Mouse (Mus musculus): ENCODE results near the gene Med23. TPM values are rescaled to one million over a fixed set of nuclear protein-coding genes. Genes with fewer than 3 reads are reported as not detected.

Gene Med23
- total and polyA plus RNA-seq, 2 experiments from 2014 or later: 7.1 to 35.0 TPM

DNA sequence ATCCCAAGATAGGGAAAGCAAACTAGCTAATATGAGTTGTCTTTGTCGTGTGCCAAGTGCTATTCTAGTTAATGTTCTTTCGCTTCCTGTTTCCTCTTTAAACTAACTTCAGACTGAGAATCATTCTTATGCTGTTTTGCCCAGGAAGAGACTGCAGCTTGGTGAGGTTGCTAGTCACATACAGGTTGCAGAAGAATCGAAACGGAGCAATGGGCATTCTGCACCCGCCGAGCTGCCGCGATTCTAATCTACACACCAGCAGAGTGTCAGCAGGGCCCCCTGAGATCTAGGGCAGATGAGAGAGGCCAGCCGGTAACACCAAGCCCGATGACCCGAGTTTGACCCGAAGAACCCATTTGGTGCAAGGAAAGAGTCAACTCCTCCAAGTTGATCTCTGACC, 58.3 kb downstream of the Med23 start:
- WGBS: 11% methylated on average over 12 of the region's 12 CpGs
- Histone ChIP-seq H3K9me3 (replicated peaks; ENCODE audit: control insufficient read depth, low read length) (no peaks in the 10 kb centered on the region), H3K4me1 (ENCODE audit: control insufficient read depth, insufficient read depth) (peaks cover 4% of the 10 kb centered on the region), H3K4me2 (ENCODE audit: low read depth, low read length) (peak overlapping the region; percentile 47), H3K36me3 (replicated peaks; ENCODE audit: control insufficient read depth, insufficient read depth, low read length) (no peaks in the 10 kb centered on the region), H3K9ac (replicated peaks; ENCODE audit: low read depth, low read length) (no peak overlapping the region), H3K27me3 (ENCODE audit: control insufficient read depth, insufficient read depth, low read length) (no peaks in the 10 kb centered on the region), H3K27ac (ENCODE audit: low read depth) (no peak overlapping the region), H3K4me3 (ENCODE audit: low read depth, low read length) (peak overlapping the region; percentile 24; the same call in 1 of the 2 replicates)
- no peak for DNase-seq (ENCODE audit: low spot score)
- no peak for ATAC-seq (ENCODE audit: insufficient read depth, low read depth)
- no peak for TF ChIP-seq EP300 (IDR thresholded peaks at IDR 0.05; ENCODE audit: low read depth)
- TF ChIP-seq CTCF (IDR thresholded peaks at IDR 0.05; ENCODE audit: low read depth): no peak

- no peak for DNase-seq (ENCODE audit: low spot score)
- H3K9me3 ChIP-seq (replicated peaks; ENCODE audit: control insufficient read depth, low read length): no peaks in the 10 kb centered on the region
- H3K4me2 ChIP-seq (ENCODE audit: low read depth, low read length): no peak overlapping the region
- ATAC-seq (ENCODE audit: insufficient read depth, low read depth): no peak
- H3K36me3 ChIP-seq (replicated peaks; ENCODE audit: control insufficient read depth, insufficient read depth, low read length): no peaks in the 10 kb centered on the region
- no peak overlapping the region for H3K4me3 ChIP-seq (ENCODE audit: low read depth, low read length)
- WGBS: 64% methylated on average over 6 of the region's 6 CpGs
- no peaks in the 10 kb centered on the region for H3K27me3 ChIP-seq (ENCODE audit: control insufficient read depth, insufficient read depth, low read length)
- H3K4me1 ChIP-seq (ENCODE audit: control insufficient read depth, insufficient read depth): peaks cover 4% of the 10 kb centered on the region
- no peak overlapping the region for H3K9ac ChIP-seq (replicated peaks; ENCODE audit: low read depth, low read length)
- no peak for TF ChIP-seq EP300 (IDR thresholded peaks at IDR 0.05; ENCODE audit: low read depth)
- no peak for TF ChIP-seq CTCF (IDR thresholded peaks at IDR 0.05; ENCODE audit: low read depth)
- H3K27ac ChIP-seq (ENCODE audit: low read depth): no peak overlapping the region
Observed at GRCm38 (mm10) chr10:24930143-24930542, 60.4 kb downstream of the Med23 start.

GRCm38 (mm10) chr10:24947871-24948270, 78.1 kb downstream of the Med23 start:
- DNase-seq (ENCODE audit: low spot score) (no peak), ATAC-seq (ENCODE audit: insufficient read depth, low read depth) (no peak)
- Histone ChIP-seq H3K9ac (replicated peaks; ENCODE audit: low read depth, low read length) (no peak overlapping the region), H3K36me3 (replicated peaks; ENCODE audit: control insufficient read depth, insufficient read depth, low read length) (no peaks in the 10 kb centered on the region), H3K4me2 (ENCODE audit: low read depth, low read length) (no peak overlapping the region), H3K27ac (ENCODE audit: low read depth) (no peak overlapping the region), H3K9me3 (replicated peaks; ENCODE audit: control insufficient read depth, low read length) (no peaks in the 10 kb centered on the region), H3K4me1 (ENCODE audit: control insufficient read depth, insufficient read depth) (no peaks in the 10 kb centered on the region), H3K27me3 (ENCODE audit: control insufficient read depth, insufficient read depth, low read length) (no peaks in the 10 kb centered on the region), H3K4me3 (ENCODE audit: low read depth, low read length) (no peak overlapping the region)
- no peak for TF ChIP-seq CTCF (IDR thresholded peaks at IDR 0.05; ENCODE audit: low read depth)
- WGBS: 85% methylated on average over 3 of the region's 3 CpGs

DNA sequence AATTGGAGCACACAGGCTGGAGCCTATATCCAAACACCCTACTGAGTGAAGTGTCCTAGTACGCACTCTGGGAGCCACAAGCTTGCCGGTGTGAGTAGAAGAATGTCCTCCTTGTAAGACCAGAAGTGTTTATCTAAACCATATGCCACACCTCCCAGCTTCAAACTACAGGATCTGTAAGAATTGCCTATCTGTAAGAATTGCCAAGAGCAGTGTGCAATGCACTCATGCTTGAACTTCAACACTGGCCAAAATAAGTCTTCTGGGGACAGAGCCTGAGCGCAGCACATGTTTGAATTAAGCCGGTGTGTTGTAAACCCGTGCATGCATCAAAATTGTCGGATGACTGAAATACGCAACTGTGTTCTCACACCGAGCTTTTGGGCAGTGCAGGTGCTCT, 78.5 kb downstream of the Med23 start:
- Histone ChIP-seq H3K27me3 (ENCODE audit: control insufficient read depth, insufficient read depth, low read length) (no peaks in the 10 kb centered on the region), H3K36me3 (replicated peaks; ENCODE audit: control insufficient read depth, insufficient read depth, low read length) (no peaks in the 10 kb centered on the region), H3K4me3 (ENCODE audit: low read depth, low read length) (no peak overlapping the region), H3K4me2 (ENCODE audit: low read depth, low read length) (no peak overlapping the region), H3K4me1 (ENCODE audit: control insufficient read depth, insufficient read depth) (no peaks in the 10 kb centered on the region), H3K27ac (ENCODE audit: low read depth) (no peak overlapping the region), H3K9me3 (replicated peaks; ENCODE audit: control insufficient read depth, low read length) (no peaks in the 10 kb centered on the region), H3K9ac (replicated peaks; ENCODE audit: low read depth, low read length) (no peak overlapping the region)
- DNase-seq (ENCODE audit: low spot score) (no peak), ATAC-seq (ENCODE audit: insufficient read depth, low read depth) (no peak)
- 76% methylated on average over 8 of the region's 8 CpGs for WGBS
- no peak for TF ChIP-seq CTCF (IDR thresholded peaks at IDR 0.05; ENCODE audit: low read depth)
- no peak for TF ChIP-seq EP300 (IDR thresholded peaks at IDR 0.05; ENCODE audit: low read depth)

GRCm38 (mm10) chr10:24950223-24950622, 80.4 kb downstream of the Med23 start:
- Histone ChIP-seq H3K36me3 (replicated peaks; ENCODE audit: control insufficient read depth, insufficient read depth, low read length) (no peaks in the 10 kb centered on the region), H3K4me1 (ENCODE audit: control insufficient read depth, insufficient read depth) (no peaks in the 10 kb centered on the region), H3K27ac (ENCODE audit: low read depth) (no peak overlapping the region), H3K27me3 (ENCODE audit: control insufficient read depth, insufficient read depth, low read length) (no peaks in the 10 kb centered on the region), H3K9ac (replicated peaks; ENCODE audit: low read depth, low read length) (no peak overlapping the region), H3K4me2 (ENCODE audit: low read depth, low read length) (no peak overlapping the region), H3K9me3 (replicated peaks; ENCODE audit: control insufficient read depth, low read length) (no peaks in the 10 kb centered on the region), H3K4me3 (ENCODE audit: low read depth, low read length) (no peak overlapping the region)
- ATAC-seq (ENCODE audit: insufficient read depth, low read depth) (no peak), DNase-seq (ENCODE audit: low spot score) (no peak)
- WGBS: 61% methylated on average over 4 of the region's 4 CpGs
- TF ChIP-seq CTCF (IDR thresholded peaks at IDR 0.05; ENCODE audit: low read depth): no peak
- TF ChIP-seq EP300 (IDR thresholded peaks at IDR 0.05; ENCODE audit: low read depth): no peak

DNA sequence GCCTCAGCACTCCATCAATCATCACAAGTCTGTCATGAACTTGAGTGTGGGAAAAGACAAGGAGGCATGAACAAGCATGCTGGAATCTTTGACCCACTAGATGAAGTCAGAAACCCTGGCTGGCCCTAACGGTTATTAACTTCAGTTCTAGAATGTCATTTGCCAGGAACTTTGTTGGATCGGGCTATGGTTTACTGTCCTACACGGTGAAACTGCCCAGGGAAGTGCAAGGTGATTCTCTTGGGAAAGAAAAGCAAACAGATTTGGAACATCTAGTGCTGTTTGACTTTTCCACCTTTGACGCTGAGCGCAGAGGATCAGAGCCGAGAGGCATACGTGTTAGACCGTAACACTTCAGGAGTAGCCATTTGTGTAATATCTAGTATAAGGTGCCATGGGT, 81.8 kb downstream of the Med23 start:
- H3K4me2 ChIP-seq (ENCODE audit: low read depth, low read length): no peak overlapping the region
- no peaks in the 10 kb centered on the region for H3K9me3 ChIP-seq (replicated peaks; ENCODE audit: control insufficient read depth, low read length)
- 0 out of 2 replicates have a peak, but pooled peaks cover 2% of the 10 kb centered on the region for H3K27me3 ChIP-seq (ENCODE audit: control insufficient read depth, insufficient read depth, low read length)
- DNase-seq (ENCODE audit: low spot score): no peak
- no peak overlapping the region for H3K9ac ChIP-seq (replicated peaks; ENCODE audit: low read depth, low read length)
- no peaks in the 10 kb centered on the region for H3K4me1 ChIP-seq (ENCODE audit: control insufficient read depth, insufficient read depth)
- no peaks in the 10 kb centered on the region for H3K36me3 ChIP-seq (replicated peaks; ENCODE audit: control insufficient read depth, insufficient read depth, low read length)
- TF ChIP-seq CTCF (IDR thresholded peaks at IDR 0.05; ENCODE audit: low read depth): no peak
- TF ChIP-seq EP300 (IDR thresholded peaks at IDR 0.05; ENCODE audit: low read depth): no peak
- no peak overlapping the region for H3K4me3 ChIP-seq (ENCODE audit: low read depth, low read length)
- no peak overlapping the region for H3K27ac ChIP-seq (ENCODE audit: low read depth)
- WGBS: 79% methylated on average over 8 of the region's 8 CpGs
- no peak for ATAC-seq (ENCODE audit: insufficient read depth, low read depth)
